Mouse (Mus musculus) embryo, embryonic 11 days (tissue): ENCODE results near the gene Tent2.
"Not testable (repeated sequence)": the region's sequence is repeated elsewhere in the genome, so short reads cannot be mapped to it uniquely, and the experiment has no call there.

Source experiments
- DNase-seq: peaks from one replicate; pipeline ENCODE4 v3.0.0-alpha.2; 2015

Gene Tent2

DNA sequence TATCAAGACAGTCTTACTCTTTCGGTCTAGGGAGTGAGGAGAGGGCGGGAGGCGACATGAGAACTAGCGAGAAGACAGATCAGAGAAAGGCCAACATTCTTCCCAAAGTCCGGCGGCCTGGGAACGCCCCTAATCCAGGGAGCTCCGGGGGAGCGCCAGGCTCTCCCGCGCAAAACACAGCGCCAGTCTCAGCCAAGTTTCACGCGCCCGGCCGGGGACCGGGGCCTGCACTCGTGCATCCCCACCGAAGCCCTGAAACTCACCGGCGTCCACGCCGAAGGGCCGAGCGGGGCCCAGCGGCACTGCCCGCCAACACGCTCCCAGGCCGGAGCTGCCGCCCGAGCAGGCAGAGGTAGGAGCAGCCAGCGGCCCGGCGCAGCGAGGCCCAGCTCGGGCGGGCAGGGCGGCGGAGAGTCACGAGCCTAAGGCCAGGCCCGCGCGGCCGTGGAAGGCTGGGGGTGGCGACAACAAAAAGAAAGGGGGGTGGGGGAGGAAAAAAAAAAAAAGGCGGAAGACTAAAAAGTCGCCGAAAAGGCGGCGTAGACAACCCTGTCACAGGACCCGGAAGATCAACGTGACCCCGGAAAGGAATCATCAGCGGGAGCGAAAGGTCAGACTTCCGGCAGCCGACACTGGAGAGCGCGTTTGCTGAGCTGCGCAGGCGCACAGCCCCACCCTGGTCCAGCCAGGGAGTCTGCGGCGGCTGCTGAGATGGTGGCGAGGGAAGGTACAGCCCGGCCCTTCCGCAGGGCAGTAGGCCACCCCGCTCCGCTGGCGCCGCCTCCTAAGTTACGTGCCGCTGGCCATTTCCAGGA lies at the start of gene Tent2:
Gene Tent2 (minus strand): TSS at position 555 of the 815 bp plus-strand sequence.
- peak; percentile 97 for DNase-seq

DNA sequence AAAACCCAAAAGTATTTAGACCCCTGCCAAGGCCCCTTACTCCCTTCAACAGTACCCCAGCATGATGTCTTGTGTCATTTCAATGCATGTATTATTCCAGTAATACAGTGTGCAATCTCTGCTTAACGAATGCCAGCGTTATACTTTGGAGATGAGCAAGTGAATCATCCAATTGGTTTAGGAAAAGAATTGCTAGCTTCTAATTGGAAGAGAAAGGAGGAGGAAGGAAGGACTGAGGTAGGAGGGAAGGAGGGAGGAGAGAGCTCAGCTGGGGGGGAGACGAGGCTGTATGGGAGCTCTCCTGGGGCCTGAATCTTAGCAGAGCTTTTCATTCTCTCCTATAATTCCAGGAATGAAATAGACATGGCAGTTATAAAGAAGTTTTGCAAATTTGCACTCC lies 49.0 kb upstream of the Tent2 start:
- DNase-seq: no peak

GRCm38 (mm10) chr13:93239561-93239960 lies 47.4 kb upstream of the Tent2 start:
- no peak for DNase-seq

DNA sequence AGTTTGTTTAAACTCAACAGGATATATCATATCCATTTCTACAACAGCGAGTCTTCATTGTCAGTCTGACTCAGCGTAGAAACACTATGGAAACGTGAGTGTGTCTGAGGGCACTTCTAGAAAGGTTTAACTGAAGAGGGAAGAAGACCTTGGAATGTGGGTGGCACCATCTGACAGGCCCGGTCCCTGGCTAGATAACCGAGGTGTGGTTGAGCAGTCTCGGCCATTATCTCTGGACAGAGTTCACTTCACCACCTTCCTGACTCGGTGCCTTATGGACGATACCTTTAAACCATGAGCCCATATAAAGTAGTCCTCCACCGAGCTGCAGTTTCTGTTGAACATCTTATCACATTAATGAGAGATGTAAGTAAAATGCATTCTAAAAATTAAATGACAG lies 46.9 kb upstream of the Tent2 start:
- no peak for DNase-seq

DNA sequence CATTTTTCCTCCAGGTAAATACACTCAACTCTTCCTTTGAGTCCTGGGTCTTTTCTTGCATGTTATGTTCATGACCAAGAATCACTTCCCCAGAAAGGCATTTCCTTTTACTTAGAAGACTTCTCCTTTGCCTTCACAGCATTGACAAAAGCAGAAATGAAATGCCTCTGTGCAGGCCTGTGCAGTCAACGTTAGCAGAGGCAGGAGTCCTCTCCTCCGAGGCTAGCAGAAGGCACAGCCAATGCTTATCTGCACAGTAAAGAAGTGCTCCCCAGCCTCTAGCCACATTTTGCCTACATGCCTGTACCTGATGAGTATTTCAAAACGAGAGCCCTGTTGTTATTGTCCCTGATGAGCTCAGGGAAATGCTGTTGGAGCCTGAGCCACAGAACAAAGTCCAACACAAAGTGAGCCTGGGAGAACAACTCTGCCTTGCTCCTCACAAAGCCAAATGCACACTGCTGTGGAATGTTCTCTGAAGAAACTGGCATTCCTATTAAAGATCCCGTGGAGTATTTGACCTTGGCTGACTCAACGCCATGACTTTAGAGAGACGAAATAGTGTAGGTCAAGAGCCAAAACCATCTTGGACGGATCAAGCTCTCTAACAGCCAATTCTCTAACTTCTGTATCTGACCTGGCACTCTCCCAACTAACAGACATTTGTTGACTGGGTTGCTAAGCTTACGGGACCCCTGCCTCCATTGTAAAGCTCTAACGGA lies 45.7 kb upstream of the Tent2 start:
- DNase-seq: no peak

- no peak for DNase-seq
These were observed 42.3 kb upstream of the Tent2 start for GRCm38 (mm10) chr13:93234267-93235039.

DNA sequence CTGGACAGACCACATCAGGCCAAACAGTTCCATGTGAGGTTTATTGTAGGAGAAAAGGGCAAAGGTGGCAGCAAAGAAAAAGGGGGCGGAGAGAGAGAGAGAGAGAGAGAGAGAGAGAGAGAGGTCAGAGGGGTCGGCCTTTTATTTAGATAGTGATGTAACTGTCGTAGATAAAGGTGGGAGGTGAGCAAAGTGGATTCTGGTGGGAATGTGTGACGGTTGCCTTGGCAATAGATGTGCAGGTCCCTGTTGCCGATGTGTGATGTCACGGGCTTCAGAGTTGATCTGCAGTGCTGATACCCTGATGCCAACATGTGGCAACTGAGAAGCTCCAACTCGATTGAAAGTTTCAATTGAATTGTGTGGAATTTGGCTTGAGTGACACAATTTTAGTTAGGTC lies 40.1 kb upstream of the Tent2 start:
- no peak for DNase-seq

DNA sequence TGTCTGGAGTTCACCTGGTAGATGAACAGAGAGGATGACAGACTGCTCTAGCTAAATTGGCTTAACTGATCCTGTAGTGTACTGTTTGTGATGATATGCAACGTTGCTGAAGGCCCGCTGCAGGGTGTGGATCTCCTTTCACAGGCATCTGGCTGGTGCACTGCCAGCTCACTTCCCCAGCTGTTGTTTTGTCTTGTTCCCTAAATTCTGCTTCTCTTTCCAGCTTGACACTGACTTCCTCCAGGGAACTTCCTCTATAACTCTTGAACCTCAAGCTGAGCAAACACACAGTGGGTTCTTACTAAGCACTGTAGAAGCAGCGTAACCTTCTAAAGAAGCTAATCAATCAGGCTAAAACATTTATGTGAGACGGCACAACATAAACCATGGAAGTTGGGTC lies 38.8 kb upstream of the Tent2 start:
- no peak for DNase-seq

GRCm38 (mm10) chr13:93211741-93212140 lies 19.6 kb upstream of the Tent2 start:
- no peak for DNase-seq

- DNase-seq: no peak
These were observed 451 bp upstream of the Tent2 start for GRCm38 (mm10) chr13:93192646-93193026.

DNA sequence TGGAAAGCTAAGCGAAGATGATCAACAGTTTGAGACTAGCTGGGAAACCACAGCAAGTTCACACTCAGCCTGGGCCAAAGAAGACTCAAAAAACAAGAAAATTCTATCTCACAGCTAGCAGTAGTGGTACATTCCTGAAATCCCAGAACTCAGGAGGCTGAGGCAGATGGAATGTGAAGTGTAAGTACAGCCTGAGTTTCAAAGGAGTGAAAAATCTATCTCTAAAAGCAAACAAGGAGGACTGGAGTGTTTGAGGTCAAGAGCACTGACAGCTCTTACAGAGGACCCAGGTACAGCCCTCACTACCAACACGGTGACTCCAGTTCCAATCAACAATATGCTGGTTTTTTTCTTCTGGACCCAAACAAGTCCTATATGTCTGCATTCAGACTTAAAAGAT lies 2.8 kb downstream of the Tent2 start:
- DNase-seq: no peak

- no peak for DNase-seq
These were observed 3.4 kb downstream of the Tent2 start for GRCm38 (mm10) chr13:93188738-93189137.

DNA sequence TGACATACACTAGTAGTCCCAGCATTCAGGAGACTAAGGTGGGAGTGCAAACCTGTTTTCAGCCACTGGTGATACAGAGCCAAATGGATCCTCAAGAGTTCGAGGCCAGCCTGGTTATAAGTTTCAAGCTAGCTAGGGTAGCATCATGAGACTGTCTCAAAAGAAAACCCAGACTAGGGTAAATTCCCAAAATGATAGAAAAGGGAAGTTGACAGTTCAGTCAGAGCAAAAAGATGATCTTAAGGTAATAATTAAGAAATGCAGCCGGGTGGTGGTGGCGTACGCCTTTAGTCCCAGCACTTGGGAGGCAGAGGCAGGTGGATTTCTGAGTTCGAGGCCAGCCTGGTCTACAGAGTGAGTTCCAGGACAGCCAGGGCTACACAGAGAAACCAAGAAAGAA lies 4.4 kb downstream of the Tent2 start:
- DNase-seq: not testable (repeated sequence)

DNA sequence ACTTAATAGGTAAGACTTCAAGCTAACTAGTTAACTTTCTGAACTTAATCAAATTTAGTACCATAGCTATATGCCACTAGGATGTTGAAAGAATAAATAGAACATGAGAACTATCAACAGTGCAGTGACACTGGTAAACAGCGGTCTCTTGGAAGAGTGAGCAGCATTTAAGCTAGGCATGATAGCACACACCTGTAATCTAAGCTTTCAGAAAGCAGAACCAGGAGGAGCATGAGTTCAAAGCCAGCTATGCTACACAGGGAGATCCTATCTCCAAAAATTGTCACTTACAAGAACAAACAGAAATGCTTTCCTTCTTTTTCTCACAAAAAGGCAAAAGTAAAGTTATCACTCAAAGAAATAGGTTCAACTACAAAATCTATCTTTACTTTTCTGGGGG lies 11.8 kb downstream of the Tent2 start:
- no peak for DNase-seq

- no peak for DNase-seq
These were observed 12.7 kb downstream of the Tent2 start for GRCm38 (mm10) chr13:93179522-93179921.

- DNase-seq: no peak
These were observed 14.6 kb downstream of the Tent2 start for GRCm38 (mm10) chr13:93177571-93177970.

DNA sequence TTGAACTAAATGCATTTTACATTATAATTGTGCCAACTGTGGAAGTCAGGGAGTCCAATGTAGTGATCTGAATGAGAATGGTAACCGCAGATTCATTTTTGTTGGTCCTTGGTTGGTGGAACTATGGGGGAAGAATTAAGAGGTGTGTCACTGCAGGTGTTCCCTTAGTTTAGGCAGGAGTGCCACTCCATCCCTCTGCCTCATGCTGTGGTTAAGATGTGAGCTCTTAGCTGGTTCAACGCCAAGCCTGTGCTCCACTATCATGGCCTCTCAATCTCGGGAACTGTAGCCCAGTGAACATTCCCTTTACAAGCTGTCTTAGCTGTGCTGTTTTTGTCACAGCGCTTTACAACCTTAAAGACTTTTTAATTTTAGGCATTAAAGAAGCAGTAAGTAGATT lies 28.9 kb downstream of the Tent2 start:
- DNase-seq: no peak

- DNase-seq: no peak
These were observed 29.7 kb downstream of the Tent2 start for GRCm38 (mm10) chr13:93162456-93162855.

DNA sequence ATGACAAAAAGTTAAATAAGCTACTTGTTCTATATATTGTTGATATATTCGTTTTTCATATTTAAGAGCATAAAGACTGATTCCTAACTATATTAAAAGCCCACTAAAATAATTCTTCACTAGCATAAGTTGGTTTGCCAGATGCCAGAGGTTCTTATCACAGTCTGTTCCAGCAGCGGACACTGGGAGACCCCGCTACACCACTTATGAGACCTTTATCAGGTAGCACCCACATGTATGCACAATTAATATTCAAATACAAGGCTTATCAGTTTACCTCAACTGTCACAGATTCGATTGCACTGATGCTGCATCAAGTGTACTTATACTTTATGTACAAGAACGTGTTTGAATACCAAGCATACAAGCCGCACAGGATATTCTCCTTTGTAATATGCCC lies 33.9 kb downstream of the Tent2 start:
- DNase-seq: no peak

- no peak for DNase-seq
These were observed 38.9 kb downstream of the Tent2 start for GRCm38 (mm10) chr13:93153280-93153679.

GRCm38 (mm10) chr13:93144336-93145167 lies 47.6 kb downstream of the Tent2 start, which contains the start of gene Cmya5:
TSS of gene Cmya5 (minus strand) at chr13:93144724.
- DNase-seq: peak; percentile 73

DNA sequence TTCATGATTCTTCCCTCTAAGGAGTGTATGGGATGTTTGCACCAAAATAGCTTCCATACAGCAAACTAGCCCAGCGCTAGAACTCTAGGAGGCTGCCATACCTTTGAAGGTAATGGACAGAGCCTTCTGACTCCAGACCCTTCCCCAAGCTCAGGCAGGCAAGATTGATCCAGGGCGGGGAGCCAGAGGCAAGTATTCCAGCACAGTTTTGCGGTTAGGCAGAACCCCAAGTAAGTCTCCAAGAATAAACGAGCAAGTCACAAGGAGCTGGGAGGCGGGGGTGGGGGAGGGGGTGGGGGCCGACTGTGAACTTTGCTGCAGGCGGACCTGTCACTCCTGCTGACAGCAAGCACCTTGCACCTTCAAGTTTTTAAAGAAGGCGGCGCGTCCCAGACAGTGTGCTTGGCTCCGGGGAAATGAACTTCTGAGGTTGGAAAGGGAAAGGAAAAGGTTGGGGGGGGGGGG lies 48.3 kb downstream of the Tent2 start:
- DNase-seq: peak; percentile 3
